In the genomic region with DNA sequence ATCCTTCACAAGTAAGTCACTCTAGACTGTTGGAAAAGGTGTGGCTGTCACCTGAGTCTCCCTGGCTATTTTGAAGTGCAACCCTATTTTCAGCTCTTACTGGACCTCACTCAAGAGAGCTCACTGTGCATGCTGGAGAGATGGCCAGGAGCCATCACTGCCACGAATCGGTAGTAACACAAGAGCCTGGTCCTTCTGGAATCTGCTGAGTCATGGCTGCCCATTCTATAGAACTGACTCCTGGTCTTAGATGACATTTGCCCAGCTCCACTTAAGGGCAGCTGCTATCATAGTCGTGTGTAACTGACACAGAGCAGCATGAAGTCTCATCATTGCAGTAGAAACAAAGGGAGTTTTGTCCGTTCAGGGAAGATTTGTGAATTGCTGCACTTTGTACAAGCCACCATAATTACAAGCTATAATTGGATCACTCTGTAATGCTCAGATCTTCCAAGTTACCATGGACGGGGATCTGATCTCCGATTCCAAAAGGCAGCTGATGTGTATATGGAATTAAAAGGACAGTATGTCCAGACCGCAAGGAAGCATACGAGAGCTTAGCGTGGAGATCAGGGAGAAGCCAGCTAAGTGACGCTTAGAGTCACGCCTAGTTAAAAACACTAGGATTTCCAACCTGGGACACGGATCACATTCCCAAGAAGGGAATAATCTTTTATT, we compare ENCODE assay signal across 17 mouse cellular contexts. TPM values are rescaled to one million over a fixed set of nuclear protein-coding genes. Genes with fewer than 3 reads are reported as not detected.
DNase-seq lines count a peak whose midpoint lies in the region; ATAC-seq lines count a peak whose summit lies in the region.
"Had no signal": no experiment of that assay in that cellular context is flagged by ENCODE, and none has a peak within 500 bp of the region (broad histone marks: within the 10 kb centered on the region; RNA-seq: fewer than 3 reads in every experiment).

No protein-coding gene starts in this region.

- no peak overlapping the region for H3K27ac ChIP-seq in heart, embryonic 10.5 days
- no peak overlapping the region for H3K27ac ChIP-seq in heart, embryonic 15.5 days
- H3K27ac ChIP-seq: embryonic facial prominence, embryonic 15.5 days; hindbrain, embryonic 15.5 days; kidney, postnatal 0 days; midbrain, embryonic 12.5 days; neural tube, embryonic 12.5 days had no signal

- 0 out of 2 replicates have a peak overlapping the region, but pooled peaks have one; percentile 2 for H3K4me2 ChIP-seq in heart, embryonic 15.5 days
- H3K4me2 ChIP-seq: embryonic facial prominence, embryonic 15.5 days; hindbrain, embryonic 15.5 days; midbrain, embryonic 12.5 days; neural tube, embryonic 12.5 days had no signal

- no peak overlapping the region for H3K9ac ChIP-seq in heart, embryonic 15.5 days
- H3K9ac ChIP-seq: embryonic facial prominence, embryonic 15.5 days; hindbrain, embryonic 15.5 days; midbrain, embryonic 12.5 days; neural tube, embryonic 12.5 days had no signal

- WGBS in heart, embryonic 10.5 days: 72% methylated on average over 12 of the region's 12 CpGs
- whole genome bisulfite sequencing in heart, embryonic 15.5 days: 62% methylated on average over 12 of the region's 12 CpGs

- no peak overlapping the region for H3K4me3 ChIP-seq in heart, embryonic 10.5 days
- no peak overlapping the region for H3K4me3 ChIP-seq in heart, embryonic 15.5 days
- H3K4me3 ChIP-seq: embryonic facial prominence, embryonic 15.5 days; hindbrain, embryonic 15.5 days; midbrain, embryonic 12.5 days; neural tube, embryonic 12.5 days had no signal

- no peaks in the 10 kb centered on the region for H3K36me3 ChIP-seq in heart, embryonic 10.5 days
- no peaks in the 10 kb centered on the region for H3K36me3 ChIP-seq in heart, embryonic 15.5 days
- H3K36me3 ChIP-seq: hindbrain, embryonic 15.5 days; midbrain, embryonic 12.5 days; neural tube, embryonic 12.5 days had no signal

- no peaks in the 10 kb centered on the region for H3K9me3 ChIP-seq in heart, embryonic 10.5 days
- no peaks in the 10 kb centered on the region for H3K9me3 ChIP-seq in heart, embryonic 15.5 days (replicated peaks)
- H3K9me3 ChIP-seq: embryonic facial prominence, embryonic 15.5 days; hindbrain, embryonic 15.5 days; midbrain, embryonic 12.5 days; neural tube, embryonic 12.5 days had no signal

- peak; percentile 46 to 49 for DNase-seq in cerebellum, postnatal 10 days
- DNase-seq in cerebellum, postnatal 4 days (ENCODE audit: low spot score in 2 of 2): no peak
- peak; percentile 96 for DNase-seq in heart, adult 11 months
- no peak for DNase-seq in heart, embryonic 10.5 days (ENCODE audit: low spot score)
- DNase-seq in Muller cell, postnatal 12 days (ENCODE audit: inconsistent ontology term): peak; percentile 54
- no peak for DNase-seq in adrenal gland, adult 18-20 months (ENCODE audit: low spot score in 2 of 2)
- no peak for DNase-seq in right cerebral cortex, postnatal 25 days
- DNase-seq: adrenal gland, postnatal 10 days; layer of hippocampus, postnatal 36 days; thymus, postnatal 14 days had no signal

- ATAC-seq in heart, embryonic 15.5 days (replicated peaks; ENCODE audit: insufficient number of reproducible peaks, insufficient read depth, low FRiP score, low read depth): peak; percentile 67; the same call in 1 of the 2 replicates

- peaks cover 9% of the 10 kb centered on the region; the same call in 1 of the 2 replicates for H3K4me1 ChIP-seq in heart, embryonic 10.5 days
- H3K4me1 ChIP-seq in heart, embryonic 15.5 days (replicated peaks): peaks cover 9% of the 10 kb centered on the region; the same call in 1 of the 2 replicates
- H3K4me1 ChIP-seq: hindbrain, embryonic 15.5 days; midbrain, embryonic 12.5 days; neural tube, embryonic 12.5 days had no signal

- no peaks in the 10 kb centered on the region for H3K27me3 ChIP-seq in heart, embryonic 10.5 days (ENCODE audit: insufficient read depth, poor library complexity, severe bottlenecking)
- H3K27me3 ChIP-seq in heart, embryonic 15.5 days: no peaks in the 10 kb centered on the region
- H3K27me3 ChIP-seq: embryonic facial prominence, embryonic 15.5 days; hindbrain, embryonic 15.5 days; midbrain, embryonic 12.5 days; neural tube, embryonic 12.5 days had no signal

RNA-seq across cellular contexts. Expression of gene Il1r2, which starts 40.0 kb away (rescaled TPM):
- polyA plus RNA-seq in heart, embryonic 10.5 days (2016; fragmentation: Nextera tagmentation; extraction: Ambion mirVana): 0.48 and 0.53 TPM in 2 replicates
- polyA plus RNA-seq in heart, embryonic 15.5 days (2015; fragmentation: Nextera tagmentation; extraction: Ambion mirVana): 0.25 and 0.81 TPM in 2 replicates
- under 1 TPM in 1 of 2 experiments, not detected in 1; 0.56 TPM for total RNA-seq in adrenal gland, adult 18-20 months (2021)
- total RNA-seq: layer of hippocampus, postnatal 36 days; MEL had no signal
- polyA plus RNA-seq: midbrain, embryonic 12.5 days had no signal

Comparison
In these comparisons a context has a peak if more than half of its experiments do, and no peak if none do; other contexts are left out.
1. DNase-seq: peak in cerebellum, postnatal 10 days (2 of 2), heart, adult 11 months (single experiment) and Muller cell, postnatal 12 days (single experiment); none in cerebellum, postnatal 4 days (0 of 2), heart, embryonic 10.5 days (single experiment), adrenal gland, adult 18-20 months (0 of 2) and right cerebral cortex, postnatal 25 days (single experiment).